Mouse (Mus musculus) intestine, embryonic 16.5 days (tissue): Measurements from ENCODE around the gene Nampt. TPM values are rescaled to one million over a fixed set of nuclear protein-coding genes. Genes with fewer than 3 reads are reported as not detected.

Experiments
- ATAC-seq: fragments of 200-750 bp; cut with Nextera tagmentation; 2 replicates; pipeline ENCODE4 v1.8.0; 2017; ENCODE audit warnings: moderate TSS enrichment, moderate library complexity
- H3K27ac ChIP-seq: fragments of 300-500 bp; sonication (generic); 2 replicates; pipeline ENCODE4 v1.5.1; 2014; ENCODE audit warnings: mild to moderate bottlenecking, low read length
- H3K27me3 ChIP-seq: fragments of 300-500 bp; sonication (generic); replicated peaks from 2 replicates; pipeline ENCODE4 v1.6.1; 2014; ENCODE audit warnings: low read length, control low read depth, mixed read lengths; ENCODE audit not compliant: control insufficient read depth, insufficient read depth
- H3K36me3 ChIP-seq: fragments of 300-500 bp; sonication (generic); 2 replicates; pipeline ENCODE4 v1.6.1; 2014; ENCODE audit warnings: low read length, control low read depth; ENCODE audit not compliant: control insufficient read depth, insufficient read depth
- H3K4me1 ChIP-seq: fragments of 300-500 bp; sonication (generic); 2 replicates; pipeline ENCODE4 v1.6.1; 2014; ENCODE audit warnings: low read length, control low read depth, mixed read lengths; ENCODE audit not compliant: control insufficient read depth, insufficient read depth
- H3K4me2 ChIP-seq: fragments of 300-500 bp; sonication (generic); 2 replicates; pipeline ENCODE4 v1.6.1; 2014; ENCODE audit warnings: low read depth, low read length, control low read depth
- H3K4me3 ChIP-seq: fragments of 300-500 bp; sonication (generic); 2 replicates; pipeline ENCODE4 v1.5.1; 2014; ENCODE audit warnings: mild to moderate bottlenecking, low read length
- H3K9ac ChIP-seq: fragments of 300-500 bp; sonication (generic); 2 replicates; pipeline ENCODE4 v1.6.1; 2014; ENCODE audit warnings: low read depth, low read length
- H3K9me3 ChIP-seq: fragments of 300-500 bp; sonication (generic); 2 replicates; pipeline ENCODE4 v1.6.1; 2016; ENCODE audit warnings: low read length, control low read depth; ENCODE audit not compliant: control insufficient read depth
- WGBS: fragments of 180-500 bp; shearing (Covaris S2); extraction: QIAGEN DNeasy Blood & Tissue Kit; methylation state at CpG from one replicate; pipeline ENCODE4 v1.1.7; 2014; 5-methylcytosine and 5-hydroxymethylcytosine counted together
- polyA plus RNA-seq: library from polyadenylated mRNA; unstranded; fragments of >200 nt; fragmentation: Nextera tagmentation; extraction: Ambion mirVana; gene quantifications from 2 replicates; pipeline ENCODE4 v1.2.1, GENCODE M21; 2015

Nampt gene
- polyA plus RNA-seq, 1 experiment from 2014 or later = 29.7 TPM

- 58% methylated on average over 1 of the region's 1 CpGs for WGBS
- H3K36me3 ChIP-seq = no peaks in the 10 kb centered on the region
- ATAC-seq = no peak
Measured at GRCm38 (mm10) chr12:32858444-32858843, 39.1 kb downstream of the Nampt start.

GRCm38 (mm10) chr12:32860820-32861219 is 41.5 kb downstream of the Nampt start:
- no peak overlapping the region for H3K4me3 ChIP-seq
- no peaks in the 10 kb centered on the region for H3K4me1 ChIP-seq
- ATAC-seq = no peak
- no peak overlapping the region for H3K9ac ChIP-seq
- no peaks in the 10 kb centered on the region for H3K27me3 ChIP-seq
- WGBS = 88% methylated on average over 5 of the region's 5 CpGs
- H3K4me2 ChIP-seq = no peak overlapping the region
- H3K27ac ChIP-seq = no peak overlapping the region
- no peaks in the 10 kb centered on the region for H3K36me3 ChIP-seq
- no peaks in the 10 kb centered on the region for H3K9me3 ChIP-seq

More at GRCm38 (mm10) chr12:32858444-32858843, 39.1 kb downstream of the Nampt start:
- no peaks in the 10 kb centered on the region for H3K27me3 ChIP-seq
- no peaks in the 10 kb centered on the region for H3K4me1 ChIP-seq
- H3K9ac ChIP-seq = no peak overlapping the region
- H3K9me3 ChIP-seq = no peaks in the 10 kb centered on the region
- H3K4me2 ChIP-seq = no peak overlapping the region
- no peak overlapping the region for H3K4me3 ChIP-seq
- H3K27ac ChIP-seq = no peak overlapping the region

- no peak overlapping the region for H3K4me3 ChIP-seq
- no peaks in the 10 kb centered on the region for H3K4me1 ChIP-seq
- no peak for ATAC-seq
- H3K27ac ChIP-seq = no peak overlapping the region
- H3K9ac ChIP-seq = no peak overlapping the region
- no peaks in the 10 kb centered on the region for H3K9me3 ChIP-seq
- no peak overlapping the region for H3K4me2 ChIP-seq
- no peaks in the 10 kb centered on the region for H3K36me3 ChIP-seq
- 84% methylated on average over 5 of the region's 5 CpGs for WGBS
- no peaks in the 10 kb centered on the region for H3K27me3 ChIP-seq
Measured at GRCm38 (mm10) chr12:32870815-32871214, 51.5 kb downstream of the Nampt start.

- WGBS = 81% methylated on average over 9 of the region's 9 CpGs
- ATAC-seq = no peak
- no peak overlapping the region for H3K4me3 ChIP-seq
- no peaks in the 10 kb centered on the region for H3K27me3 ChIP-seq
- H3K4me2 ChIP-seq = no peak overlapping the region
- no peaks in the 10 kb centered on the region for H3K4me1 ChIP-seq
- H3K27ac ChIP-seq = no peak overlapping the region
- no peak overlapping the region for H3K9ac ChIP-seq
- no peaks in the 10 kb centered on the region for H3K36me3 ChIP-seq
- H3K9me3 ChIP-seq = no peaks in the 10 kb centered on the region
Measured at GRCm38 (mm10) chr12:32877500-32877899, 58.2 kb downstream of the Nampt start.

GRCm38 (mm10) chr12:32877964-32878571 is 58.7 kb downstream of the Nampt start:
- H3K4me2 ChIP-seq = no peak overlapping the region
- WGBS = 72% methylated on average over 11 of the region's 11 CpGs
- no peak for ATAC-seq
- no peaks in the 10 kb centered on the region for H3K36me3 ChIP-seq
- H3K4me3 ChIP-seq = no peak overlapping the region
- no peaks in the 10 kb centered on the region for H3K9me3 ChIP-seq
- H3K27me3 ChIP-seq = no peaks in the 10 kb centered on the region
- no peaks in the 10 kb centered on the region for H3K4me1 ChIP-seq
- no peak overlapping the region for H3K27ac ChIP-seq
- no peak overlapping the region for H3K9ac ChIP-seq

GRCm38 (mm10) chr12:32879371-32879770 is 60.0 kb downstream of the Nampt start:
- Histone ChIP-seq H3K27ac (no peak overlapping the region), H3K9ac (no peak overlapping the region), H3K4me2 (no peak overlapping the region), H3K4me1 (no peaks in the 10 kb centered on the region), H3K36me3 (no peaks in the 10 kb centered on the region), H3K9me3 (no peaks in the 10 kb centered on the region), H3K4me3 (no peak overlapping the region), H3K27me3 (no peaks in the 10 kb centered on the region)
- 77% methylated on average over 3 of the region's 3 CpGs for WGBS
- no peak for ATAC-seq

- H3K9me3 ChIP-seq = no peaks in the 10 kb centered on the region
- no peaks in the 10 kb centered on the region for H3K27me3 ChIP-seq
- H3K4me2 ChIP-seq = no peak overlapping the region
- no peak overlapping the region for H3K27ac ChIP-seq
- H3K36me3 ChIP-seq = no peaks in the 10 kb centered on the region
- H3K4me3 ChIP-seq = no peak overlapping the region
- no peaks in the 10 kb centered on the region for H3K4me1 ChIP-seq
- 66% methylated on average over 9 of the region's 9 CpGs for WGBS
- no peak overlapping the region for H3K9ac ChIP-seq
- ATAC-seq = no peak
Measured at GRCm38 (mm10) chr12:32884356-32884755, 65.0 kb downstream of the Nampt start.

GRCm38 (mm10) chr12:32885041-32885440 is 65.7 kb downstream of the Nampt start:
- ATAC-seq = no peak
- Histone ChIP-seq H3K9ac (no peak overlapping the region), H3K27ac (no peak overlapping the region), H3K4me2 (no peak overlapping the region), H3K4me1 (no peaks in the 10 kb centered on the region), H3K9me3 (no peaks in the 10 kb centered on the region), H3K36me3 (no peaks in the 10 kb centered on the region), H3K27me3 (no peaks in the 10 kb centered on the region), H3K4me3 (no peak overlapping the region)
- WGBS = 62% methylated on average over 2 of the region's 2 CpGs

- H3K4me2 ChIP-seq = no peak overlapping the region
- no peaks in the 10 kb centered on the region for H3K27me3 ChIP-seq
- no peaks in the 10 kb centered on the region for H3K36me3 ChIP-seq
- 84% methylated on average over 2 of the region's 2 CpGs for WGBS
- ATAC-seq = no peak
- H3K4me1 ChIP-seq = no peaks in the 10 kb centered on the region
- no peak overlapping the region for H3K9ac ChIP-seq
- H3K4me3 ChIP-seq = no peak overlapping the region
- H3K27ac ChIP-seq = no peak overlapping the region
- no peaks in the 10 kb centered on the region for H3K9me3 ChIP-seq
Measured at GRCm38 (mm10) chr12:32886353-32886752, 67.0 kb downstream of the Nampt start.

GRCm38 (mm10) chr12:32888226-32888625 is 68.9 kb downstream of the Nampt start:
- no peaks in the 10 kb centered on the region for H3K9me3 ChIP-seq
- H3K4me1 ChIP-seq = no peaks in the 10 kb centered on the region
- no peaks in the 10 kb centered on the region for H3K27me3 ChIP-seq
- H3K4me2 ChIP-seq = no peak overlapping the region
- no peak overlapping the region for H3K9ac ChIP-seq
- H3K36me3 ChIP-seq = no peaks in the 10 kb centered on the region
- ATAC-seq = no peak
- H3K4me3 ChIP-seq = no peak overlapping the region
- no peak overlapping the region for H3K27ac ChIP-seq
- WGBS = 92% methylated on average over 3 of the region's 3 CpGs
